Mouse (Mus musculus): ENCODE data around the gene Lhx1. TPM values are rescaled to one million over a fixed set of nuclear protein-coding genes. Genes with fewer than 3 reads are reported as not detected.

Lhx1 gene
- polyA plus RNA-seq, 1 experiment: 0.40 TPM

DNA sequence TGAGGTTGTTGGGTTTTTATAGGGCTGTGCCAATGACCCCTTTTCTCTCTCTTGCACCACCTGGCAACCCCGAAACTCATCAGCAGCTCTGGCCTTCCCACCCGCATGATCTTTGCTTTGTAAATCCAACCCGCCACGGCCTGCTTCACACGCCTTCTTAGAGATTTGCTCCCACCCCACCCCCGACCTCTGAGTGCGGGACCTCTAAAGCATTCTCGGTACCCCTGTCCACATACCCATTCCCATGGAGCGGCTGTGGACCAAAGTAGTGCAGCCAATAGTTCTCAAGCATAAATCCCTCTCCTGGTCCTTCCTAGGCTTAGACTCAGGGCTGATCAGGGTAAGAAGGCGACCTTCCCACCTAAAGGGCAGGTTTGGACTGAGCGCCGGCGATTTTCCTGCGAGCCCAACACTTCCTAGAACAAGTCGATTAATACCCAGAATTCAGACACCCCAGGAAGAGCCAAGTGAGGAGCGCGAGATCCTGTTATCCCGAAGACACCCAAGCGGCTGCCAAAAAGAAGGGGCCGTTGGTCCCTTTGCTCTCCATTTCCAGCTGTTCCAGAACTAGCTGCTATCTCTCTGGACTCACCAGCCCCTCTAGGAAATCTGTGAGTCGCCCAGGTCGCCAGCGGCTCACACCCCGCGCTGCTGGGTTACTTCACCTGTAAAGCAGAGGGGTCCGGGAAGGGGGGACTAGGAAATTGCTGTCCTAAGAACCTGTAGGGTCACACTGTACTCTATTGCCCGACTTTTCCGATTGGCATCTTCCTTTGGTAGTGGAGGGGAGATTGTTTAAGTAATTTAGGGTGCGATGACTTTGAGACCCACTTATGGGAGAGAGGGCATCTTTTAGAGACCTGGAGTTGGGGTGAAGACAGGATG is 1.9 kb upstream of the Lhx1 start:
- no peak for DNase-seq (ENCODE audit: extremely low spot score in 1 of 2, low spot score in 1 of 2)

- no peak for DNase-seq (ENCODE audit: extremely low spot score in 1 of 2, low spot score in 1 of 2)
Observed at GRCm38 (mm10) chr11:84526451-84526850, 1.1 kb upstream of the Lhx1 start.

- no peak for DNase-seq (ENCODE audit: extremely low spot score in 1 of 2, low spot score in 1 of 2)
Observed at GRCm38 (mm10) chr11:84524511-84525270, 644 bp downstream of the Lhx1 start.

- DNase-seq (ENCODE audit: extremely low spot score in 1 of 2, low spot score in 1 of 2): no peak
Observed at GRCm38 (mm10) chr11:84523841-84524510, 1.4 kb downstream of the Lhx1 start.

DNA sequence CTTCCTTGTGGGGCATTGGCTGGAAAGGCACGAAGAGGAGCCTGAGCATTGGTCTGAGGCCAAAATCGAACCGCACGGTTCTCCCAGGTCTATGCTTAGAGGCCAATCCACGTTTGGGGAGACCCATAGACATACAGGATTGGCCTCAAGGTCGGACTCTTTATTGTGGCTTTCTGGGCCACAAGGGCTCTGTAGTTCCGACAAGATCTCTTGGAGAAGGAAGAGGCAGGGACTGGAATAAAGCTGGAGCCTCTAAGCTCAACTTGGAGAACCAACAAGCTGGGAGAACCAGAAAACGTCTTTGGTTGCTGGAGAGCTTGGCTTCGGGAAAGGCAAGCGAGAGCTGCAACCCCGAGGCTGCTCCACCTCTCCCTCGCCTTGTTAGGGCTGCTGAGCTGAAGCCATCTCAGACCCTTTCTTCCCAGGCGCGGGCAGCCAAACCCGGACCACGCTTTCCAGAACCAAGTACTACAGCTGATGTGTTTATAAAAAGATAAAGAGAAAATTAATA is 2.0 kb downstream of the Lhx1 start:
- no peak for DNase-seq (ENCODE audit: extremely low spot score in 1 of 2, low spot score in 1 of 2)

GRCm38 (mm10) chr11:84522577-84523320 is 2.6 kb downstream of the Lhx1 start:
- no peak for DNase-seq (ENCODE audit: extremely low spot score in 1 of 2, low spot score in 1 of 2)

GRCm38 (mm10) chr11:84521751-84522299 is 3.5 kb downstream of the Lhx1 start:
- DNase-seq (ENCODE audit: extremely low spot score in 1 of 2, low spot score in 1 of 2): no peak

DNA sequence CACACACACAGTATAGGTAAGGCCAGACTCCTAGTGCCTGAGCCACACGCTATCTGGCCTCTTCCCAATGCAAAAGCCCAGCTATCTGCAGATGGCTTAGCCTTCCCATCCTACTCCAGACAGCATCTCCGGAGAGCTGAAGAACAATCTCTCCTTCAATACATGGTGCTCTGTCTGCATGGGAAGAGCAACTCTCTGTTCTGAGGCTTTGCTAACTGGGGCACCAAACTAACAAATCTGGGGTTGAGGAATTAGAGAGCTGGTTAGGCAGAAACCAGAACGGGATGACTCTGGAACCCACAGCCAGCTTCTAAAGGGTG is 4.3 kb downstream of the Lhx1 start:
- no peak for DNase-seq (ENCODE audit: extremely low spot score in 1 of 2, low spot score in 1 of 2)

DNA sequence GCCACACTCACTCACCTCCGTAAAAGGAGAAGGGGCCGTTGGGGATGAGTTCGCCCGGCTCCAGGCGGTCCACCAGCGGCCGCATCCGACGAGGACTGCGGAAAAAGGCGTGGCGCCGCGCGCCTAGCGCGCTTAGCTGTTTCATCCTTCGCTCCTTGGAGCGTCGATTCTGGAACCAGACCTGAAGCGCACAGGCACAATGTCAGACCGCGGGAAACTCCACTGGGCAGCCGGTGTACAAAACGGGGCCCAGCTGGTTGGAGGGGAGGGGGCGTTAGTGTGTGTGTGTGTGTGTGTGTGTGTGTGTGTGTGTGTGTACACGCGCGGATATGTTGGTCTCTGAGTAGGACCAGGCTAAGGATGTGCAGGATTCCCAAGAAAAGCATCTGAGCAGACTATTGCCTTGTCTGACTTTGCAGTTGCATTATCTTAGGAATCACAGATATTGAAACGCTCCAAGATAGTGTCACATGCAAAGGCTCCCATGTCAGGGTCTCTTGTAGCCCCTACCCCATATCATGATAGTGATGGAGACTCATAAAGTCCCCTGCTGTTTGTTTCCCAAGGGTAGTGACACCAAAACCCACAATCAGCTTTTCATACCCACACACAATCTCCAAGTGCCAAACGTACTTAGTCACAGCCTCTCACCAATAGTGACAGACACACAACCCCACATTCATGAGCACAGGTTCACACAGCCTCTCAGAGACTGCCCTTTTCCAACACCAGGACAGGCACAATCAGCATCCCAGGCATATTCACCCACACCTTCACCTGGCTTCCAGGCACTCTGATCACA is 4.9 kb downstream of the Lhx1 start:
- no peak for DNase-seq (ENCODE audit: extremely low spot score in 1 of 2, low spot score in 1 of 2)

DNA sequence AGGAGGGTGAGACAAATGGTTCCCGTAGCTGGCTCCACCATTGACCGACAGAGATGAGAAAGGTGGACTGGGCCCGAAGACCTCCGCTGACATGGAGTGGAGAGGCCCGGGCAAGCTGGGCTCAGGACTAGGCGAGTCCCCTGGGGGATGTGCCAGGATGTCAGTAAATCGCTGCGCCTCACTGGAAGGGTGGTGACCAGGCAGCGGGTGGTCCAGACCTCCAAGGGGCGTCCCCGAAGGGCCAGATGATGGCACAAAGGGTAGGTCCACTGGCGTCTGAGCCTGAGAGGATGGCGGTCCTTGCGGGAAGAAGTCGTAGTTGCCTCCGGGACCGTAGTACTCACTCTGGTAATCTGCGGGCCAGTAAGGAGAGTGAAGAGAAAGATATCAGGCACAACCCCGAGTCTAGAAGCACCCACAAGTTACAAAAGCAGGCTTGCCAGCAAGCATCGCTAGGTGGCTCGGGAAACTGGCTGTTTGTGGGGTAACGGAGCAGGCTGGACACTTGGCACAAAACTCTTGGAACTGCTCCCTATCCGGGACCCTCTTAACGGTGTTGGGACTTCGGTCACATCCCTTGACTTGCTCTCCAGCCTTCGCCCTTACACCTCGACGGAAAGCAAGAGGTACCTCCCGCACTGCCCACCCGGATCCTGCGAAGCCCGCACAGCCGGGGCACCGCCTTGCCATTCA is 5.6 kb downstream of the Lhx1 start:
- no peak for DNase-seq (ENCODE audit: extremely low spot score in 1 of 2, low spot score in 1 of 2)

- no peak for DNase-seq (ENCODE audit: extremely low spot score in 1 of 2, low spot score in 1 of 2)
Observed at GRCm38 (mm10) chr11:84519036-84519435, 6.3 kb downstream of the Lhx1 start.

- no peak for DNase-seq (ENCODE audit: extremely low spot score in 1 of 2, low spot score in 1 of 2)
Observed at GRCm38 (mm10) chr11:84518261-84518660, 7.1 kb downstream of the Lhx1 start.

DNA sequence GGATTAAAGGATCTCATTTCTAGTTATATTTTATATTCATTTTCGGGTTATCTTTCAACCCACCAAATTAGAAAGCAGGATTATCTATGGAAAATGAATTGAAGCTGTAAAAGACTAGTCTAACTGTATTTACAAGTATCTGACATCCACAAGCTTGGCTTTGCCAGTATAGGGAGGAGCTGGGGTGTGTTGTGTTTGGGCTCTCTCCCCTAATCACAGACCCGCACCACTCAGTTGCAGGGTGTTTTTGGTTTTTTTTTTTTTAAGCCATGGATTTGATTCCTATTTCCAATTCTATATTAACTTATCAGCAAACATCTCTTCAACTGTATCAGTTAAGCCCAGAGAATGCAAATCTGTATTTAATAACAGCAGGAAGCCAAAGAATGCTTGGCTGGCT is 7.9 kb downstream of the Lhx1 start:
- no peak for DNase-seq (ENCODE audit: extremely low spot score in 1 of 2, low spot score in 1 of 2)

GRCm38 (mm10) chr11:84516501-84517240 is 8.7 kb downstream of the Lhx1 start:
- DNase-seq (ENCODE audit: extremely low spot score in 1 of 2, low spot score in 1 of 2): no peak

DNA sequence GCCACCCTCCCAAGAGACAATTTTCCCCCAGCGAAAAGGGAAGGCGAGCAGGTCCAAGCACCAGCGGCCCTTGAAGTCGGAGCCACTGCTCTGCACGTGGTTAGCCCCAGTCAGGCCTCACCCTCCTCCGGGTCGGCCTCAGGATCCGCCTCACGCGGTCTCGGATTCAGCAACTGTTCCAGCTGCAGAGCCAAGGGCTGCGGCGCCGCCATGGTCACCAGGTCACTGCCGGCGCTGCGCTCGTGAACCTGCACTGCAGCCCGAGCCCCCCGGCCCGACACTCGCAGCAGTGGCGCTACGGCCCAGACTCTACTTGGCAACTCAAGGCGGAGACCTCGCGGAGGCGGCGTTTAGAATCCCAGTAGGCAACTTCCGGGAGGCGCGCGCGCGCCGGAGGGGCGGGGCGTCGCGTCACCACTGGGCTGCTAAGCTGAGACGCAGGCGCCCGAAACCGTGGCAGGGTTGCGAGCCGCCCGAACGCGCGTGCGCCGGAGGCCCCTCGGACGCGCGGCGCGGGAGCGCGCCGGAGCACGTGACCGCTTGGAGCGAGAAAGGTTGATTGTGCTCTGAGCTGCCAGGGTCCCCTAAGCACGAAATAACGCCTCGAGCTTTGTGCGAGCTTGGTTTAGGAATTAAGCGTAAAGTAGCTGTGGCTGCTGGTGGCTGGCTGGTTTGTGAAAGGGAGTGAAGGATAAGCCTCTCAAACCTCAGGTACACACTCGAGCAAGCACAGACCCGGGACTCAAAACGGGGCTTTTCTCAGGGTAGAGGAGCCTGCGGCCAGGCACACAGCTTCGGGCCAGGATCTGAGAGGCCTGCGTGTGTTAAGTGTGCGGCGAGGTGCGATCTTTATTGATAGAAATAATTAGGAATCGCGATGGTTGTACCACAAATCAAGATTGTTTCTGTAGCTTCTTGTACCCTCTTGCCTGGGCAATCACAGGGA is 11.9 kb downstream of the Lhx1 start, which contains the start of gene Aatf:
Gene Aatf (minus strand): TSS at position 352 of the 946 bp plus-strand sequence.
- peak; percentile 92 to 97 for DNase-seq (ENCODE audit: extremely low spot score in 1 of 2, low spot score in 1 of 2)

- DNase-seq (ENCODE audit: extremely low spot score in 1 of 2, low spot score in 1 of 2): no peak
Observed at GRCm38 (mm10) chr11:84512031-84512430, 13.3 kb downstream of the Lhx1 start.

GRCm38 (mm10) chr11:84504296-84504695 is 21.0 kb downstream of the Lhx1 start:
- no peak for DNase-seq (ENCODE audit: extremely low spot score in 1 of 2, low spot score in 1 of 2)

Measured in frontal cortex, adult 2 months (tissue).